Mouse (Mus musculus) hindbrain, embryonic 13.5 days (tissue): ENCODE measurements around the gene Cfdp1. TPM values are rescaled to one million over a fixed set of nuclear protein-coding genes. Genes with fewer than 3 reads are reported as not detected.
"Not testable (repeated sequence)": the region's sequence is repeated elsewhere in the genome, so short reads cannot be mapped to it uniquely, and the experiment has no call there.

Source experiments
- ATAC-seq: fragments of 200-750 bp; cut with Nextera tagmentation; 2 replicates; pipeline ENCODE4 v1.8.0; 2017; ENCODE audit warnings: moderate TSS enrichment; ENCODE audit not compliant: low FRiP score
- H3K27ac ChIP-seq: fragments of 300-500 bp; sonication (generic); 2 replicates; pipeline ENCODE4 v1.5.1; 2015; ENCODE audit warnings: inconsistent platforms, mild to moderate bottlenecking, moderate library complexity
- H3K27me3 ChIP-seq: fragments of 300-500 bp; sonication (generic); 2 replicates; pipeline ENCODE4 v1.6.1; 2015; ENCODE audit warnings: mild to moderate bottlenecking, inconsistent platforms
- H3K36me3 ChIP-seq: fragments of 300-500 bp; sonication (generic); 2 replicates; pipeline ENCODE4 v1.6.1; 2015; ENCODE audit warnings: mild to moderate bottlenecking, inconsistent platforms
- H3K4me1 ChIP-seq: fragments of 300-500 bp; sonication (generic); replicated peaks from 2 replicates; pipeline ENCODE4 v1.6.1; 2015; ENCODE audit warnings: inconsistent platforms
- H3K4me2 ChIP-seq: fragments of 300-500 bp; sonication (generic); 2 replicates; pipeline ENCODE4 v1.6.1; 2015; ENCODE audit warnings: inconsistent platforms, mild to moderate bottlenecking, moderate library complexity
- H3K4me3 ChIP-seq: fragments of 300-500 bp; sonication (generic); 2 replicates; pipeline ENCODE4 v1.5.1; 2015; ENCODE audit warnings: mild to moderate bottlenecking, inconsistent platforms
- H3K9ac ChIP-seq: fragments of 300-500 bp; sonication (generic); 2 replicates; pipeline ENCODE4 v1.6.1; 2015; ENCODE audit warnings: mild to moderate bottlenecking, inconsistent platforms
- H3K9me3 ChIP-seq: fragments of 300-500 bp; sonication (generic); 2 replicates; pipeline ENCODE4 v1.6.1; 2016; ENCODE audit warnings: inconsistent platforms
- WGBS: fragments of 180-500 bp; shearing (Covaris S2); methylation state at CpG from one replicate; pipeline ENCODE4 v1.1.7; 2015; 5-methylcytosine and 5-hydroxymethylcytosine counted together
- polyA plus RNA-seq: library from polyadenylated mRNA; unstranded; fragments of >200 nt; fragmentation: Nextera tagmentation; extraction: Ambion mirVana; gene quantifications from 2 replicates; pipeline ENCODE4 v1.2.1, GENCODE M21; 2015

The Cfdp1 gene
- polyA plus RNA-seq, 1 experiment from 2014 or later, result 199 TPM

DNA sequence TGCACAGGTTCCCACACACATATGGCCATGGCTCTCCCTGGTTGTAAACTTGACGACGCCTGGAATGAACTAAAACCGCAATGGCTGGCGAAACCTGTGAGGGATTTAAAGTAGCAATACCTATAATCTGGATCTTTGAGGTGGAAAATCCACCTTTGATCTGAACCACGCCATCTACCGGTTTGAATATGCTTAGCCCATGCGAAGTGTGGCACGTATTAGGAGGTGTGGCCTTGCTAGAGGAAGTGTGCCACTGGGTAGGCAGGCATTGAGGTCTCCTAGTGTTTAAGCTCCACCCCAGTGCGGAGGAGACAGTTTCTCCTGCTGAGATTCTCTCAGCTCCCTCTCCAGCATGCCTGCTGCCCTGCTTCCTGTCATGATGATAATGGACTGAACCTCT lies 23.6 kb upstream of the Cfdp1 start:
- H3K4me3 ChIP-seq, result no peak overlapping the region
- WGBS, result 70% methylated on average over 9 of the region's 9 CpGs
- peaks cover 10% of the 10 kb centered on the region for H3K4me1 ChIP-seq
- H3K4me2 ChIP-seq, result no peak overlapping the region
- no peaks in the 10 kb centered on the region for H3K36me3 ChIP-seq
- H3K9me3 ChIP-seq, result no peaks in the 10 kb centered on the region
- ATAC-seq, result no peak
- no peak overlapping the region for H3K9ac ChIP-seq
- H3K27ac ChIP-seq, result no peak overlapping the region
- no peaks in the 10 kb centered on the region for H3K27me3 ChIP-seq

DNA sequence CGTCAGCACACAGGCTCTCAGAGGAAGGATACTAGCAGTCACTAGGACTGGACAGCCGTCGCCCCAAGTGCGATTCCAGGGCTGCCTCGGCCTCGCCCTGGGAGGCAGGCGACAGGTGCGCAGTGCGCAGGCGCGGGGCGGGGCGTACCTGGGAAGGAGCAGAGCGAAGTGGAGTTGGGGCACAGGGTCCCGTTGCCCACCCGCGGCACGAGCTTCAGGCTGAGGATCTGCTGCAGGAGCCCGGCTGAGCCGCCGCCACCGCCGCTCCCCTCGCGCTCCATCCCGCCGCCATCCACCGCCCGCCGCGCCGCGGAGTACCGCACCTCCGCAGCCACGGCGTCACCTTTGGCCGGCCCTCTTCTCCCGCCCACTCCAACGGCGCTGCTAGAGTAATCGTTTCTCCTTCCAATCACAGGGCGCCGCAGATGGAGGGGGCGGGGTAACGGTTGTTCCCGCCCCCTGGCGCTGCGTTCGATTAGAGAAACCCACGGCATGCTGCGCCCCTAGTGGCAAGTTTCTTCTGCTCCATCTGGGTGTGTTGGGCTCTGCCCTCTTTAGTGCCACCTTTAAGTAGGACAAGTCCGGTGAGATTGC lies 22.4 kb upstream of the Cfdp1 start, which contains the start of gene Tmem170:
TSS of gene Tmem170 (minus strand) at position 396 of the 594 bp plus-strand sequence.
- ATAC-seq, result peak; percentile 98
- under 1% methylated on average over 32 of the region's 53 CpGs for WGBS
- H3K4me3 ChIP-seq, result peak within 1 kb of the TSS; percentile 70
- H3K4me2 ChIP-seq, result peak within 1 kb of the TSS; percentile 74
- peaks cover 10% of the 10 kb centered on the region for H3K4me1 ChIP-seq
- peak within 1 kb of the TSS; percentile 83 for H3K27ac ChIP-seq
- H3K27me3 ChIP-seq, result no peaks in the 10 kb centered on the region
- H3K9ac ChIP-seq, result peak within 1 kb of the TSS; percentile 76
- no peaks in the 10 kb centered on the region for H3K9me3 ChIP-seq
- no peaks in the 10 kb centered on the region for H3K36me3 ChIP-seq

- Histone ChIP-seq H3K4me3 (peak overlapping the region; percentile 70), H3K9ac (peak overlapping the region; percentile 76), H3K27ac (peak overlapping the region; percentile 83; the same call in 1 of the 2 replicates), H3K4me2 (peak overlapping the region; percentile 74), H3K9me3 (no peaks in the 10 kb centered on the region), H3K36me3 (no peaks in the 10 kb centered on the region), H3K4me1 (peaks cover 10% of the 10 kb centered on the region), H3K27me3 (no peaks in the 10 kb centered on the region)
- no peak for ATAC-seq
- 30% methylated on average over 9 of the region's 9 CpGs for WGBS
These were observed 21.7 kb upstream of the Cfdp1 start for GRCm38 (mm10) chr8:111875758-111876157.

DNA sequence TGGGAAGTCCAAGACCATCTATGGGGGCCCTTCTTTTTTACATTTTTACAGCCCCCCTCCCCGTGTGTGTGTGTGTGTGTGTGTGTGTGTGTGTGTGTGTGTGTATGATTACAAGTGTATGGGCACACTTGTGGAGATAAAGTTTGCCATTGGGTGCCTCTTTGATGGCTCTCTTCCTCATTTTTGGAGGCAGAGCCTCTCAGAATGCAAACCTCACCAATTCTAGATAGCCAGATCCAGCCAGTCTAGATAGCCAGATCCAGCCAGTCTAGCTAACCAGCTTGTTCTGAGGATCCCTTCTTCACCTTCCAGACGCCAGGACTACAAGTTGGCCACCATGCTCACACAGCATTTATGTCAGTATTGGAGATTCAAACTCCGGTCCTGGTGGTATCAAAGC lies 17.2 kb upstream of the Cfdp1 start:
- no peak for ATAC-seq
- no peaks in the 10 kb centered on the region for H3K9me3 ChIP-seq
- 90% methylated on average over 3 of the region's 3 CpGs for WGBS

GRCm38 (mm10) chr8:111870379-111870778 lies 16.3 kb upstream of the Cfdp1 start:
- WGBS, result 94% methylated on average over 3 of the region's 3 CpGs

More for the DNA sequence above, 17.2 kb upstream of the Cfdp1 start:
- Histone ChIP-seq H3K36me3 (peaks cover under 1% of the 10 kb centered on the region), H3K4me1 (peaks cover 10% of the 10 kb centered on the region), H3K9ac (no peak overlapping the region), H3K27ac (no peak overlapping the region), H3K27me3 (no peaks in the 10 kb centered on the region), H3K4me2 (no peak overlapping the region), H3K4me3 (no peak overlapping the region)

DNA sequence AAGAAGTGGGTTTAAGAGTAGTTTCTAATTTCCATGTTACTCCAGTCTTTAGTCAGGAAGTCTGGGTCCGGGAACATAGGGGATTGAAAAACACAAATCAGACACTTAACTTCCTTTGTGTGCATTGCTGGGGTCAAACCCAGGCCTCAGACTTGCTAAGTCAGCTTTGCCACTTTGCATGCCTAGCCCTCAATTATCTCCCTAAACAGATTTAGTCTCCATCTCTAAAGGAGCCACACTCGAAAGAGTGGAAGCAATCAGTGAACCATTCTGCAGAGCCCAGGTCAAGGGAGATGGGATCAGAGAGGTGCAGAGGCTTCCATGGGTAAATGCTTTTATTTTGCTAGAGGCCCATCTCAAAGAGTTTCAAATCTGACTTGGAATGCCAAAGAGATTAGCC lies 14.6 kb upstream of the Cfdp1 start:
- Histone ChIP-seq H3K4me3 (no peak overlapping the region), H3K36me3 (peaks cover 13% of the 10 kb centered on the region), H3K27me3 (no peaks in the 10 kb centered on the region), H3K4me2 (no peak overlapping the region), H3K4me1 (no peaks in the 10 kb centered on the region), H3K9ac (no peak overlapping the region), H3K27ac (no peak overlapping the region), H3K9me3 (no peaks in the 10 kb centered on the region)
- 64% methylated on average over 2 of the region's 2 CpGs for WGBS
- ATAC-seq, result no peak

More at GRCm38 (mm10) chr8:111870379-111870778, 16.3 kb upstream of the Cfdp1 start:
- H3K36me3 ChIP-seq, result peaks cover 9% of the 10 kb centered on the region
- no peak overlapping the region for H3K9ac ChIP-seq
- H3K4me2 ChIP-seq, result no peak overlapping the region
- H3K4me1 ChIP-seq, result peaks cover 2% of the 10 kb centered on the region; the same call in 1 of the 2 replicates
- ATAC-seq, result no peak
- no peaks in the 10 kb centered on the region for H3K9me3 ChIP-seq
- H3K27me3 ChIP-seq, result no peaks in the 10 kb centered on the region
- H3K27ac ChIP-seq, result no peak overlapping the region
- no peak overlapping the region for H3K4me3 ChIP-seq

GRCm38 (mm10) chr8:111865857-111866256 lies 11.8 kb upstream of the Cfdp1 start:
- H3K9me3 ChIP-seq, result no peaks in the 10 kb centered on the region
- H3K27ac ChIP-seq, result no peak overlapping the region
- no peak overlapping the region for H3K9ac ChIP-seq
- H3K4me1 ChIP-seq, result no peaks in the 10 kb centered on the region
- no peak overlapping the region for H3K4me2 ChIP-seq
- no peak for ATAC-seq
- H3K4me3 ChIP-seq, result no peak overlapping the region
- H3K27me3 ChIP-seq, result no peaks in the 10 kb centered on the region
- peaks cover 13% of the 10 kb centered on the region for H3K36me3 ChIP-seq
- WGBS, result 91% methylated on average over 6 of the region's 6 CpGs

- H3K27me3 ChIP-seq, result no peaks in the 10 kb centered on the region
- H3K27ac ChIP-seq, result no peak overlapping the region
- peaks cover 13% of the 10 kb centered on the region for H3K36me3 ChIP-seq
- no peaks in the 10 kb centered on the region for H3K4me1 ChIP-seq
- ATAC-seq, result no peak
- no peak overlapping the region for H3K4me2 ChIP-seq
- H3K9me3 ChIP-seq, result no peaks in the 10 kb centered on the region
- no peak overlapping the region for H3K9ac ChIP-seq
- no peak overlapping the region for H3K4me3 ChIP-seq
- WGBS, result 93% methylated on average over 8 of the region's 8 CpGs
These were observed 11.2 kb upstream of the Cfdp1 start for GRCm38 (mm10) chr8:111865130-111865852.

DNA sequence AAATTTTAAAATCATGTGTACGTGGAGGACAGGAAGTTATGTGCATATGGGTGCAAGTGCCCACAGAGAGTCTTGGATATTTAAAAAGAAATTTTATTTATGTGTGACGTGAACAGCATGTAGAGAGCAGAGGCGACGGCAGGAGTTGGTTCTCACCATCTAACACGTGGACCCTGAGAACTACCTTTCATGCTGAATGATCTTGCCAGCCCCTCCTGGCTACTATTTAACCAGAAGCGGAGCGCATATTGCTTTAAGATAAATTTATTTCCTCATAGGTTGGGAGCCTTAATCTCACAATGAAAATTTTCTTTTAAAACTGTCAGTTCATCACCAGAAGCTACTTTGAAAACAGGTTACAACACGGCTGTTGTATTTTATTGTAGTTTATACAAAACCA lies 10.6 kb upstream of the Cfdp1 start:
- Histone ChIP-seq H3K36me3 (peaks cover 13% of the 10 kb centered on the region), H3K27ac (no peak overlapping the region), H3K4me3 (no peak overlapping the region), H3K4me2 (no peak overlapping the region), H3K9me3 (no peaks in the 10 kb centered on the region), H3K4me1 (no peaks in the 10 kb centered on the region), H3K27me3 (no peaks in the 10 kb centered on the region), H3K9ac (no peak overlapping the region)
- no peak for ATAC-seq
- 93% methylated on average over 8 of the region's 8 CpGs for whole genome bisulfite sequencing

- Histone ChIP-seq H3K9ac (no peak overlapping the region), H3K27ac (no peak overlapping the region), H3K4me3 (no peak overlapping the region), H3K27me3 (no peaks in the 10 kb centered on the region), H3K9me3 (no peaks in the 10 kb centered on the region), H3K4me2 (no peak overlapping the region), H3K4me1 (no peaks in the 10 kb centered on the region), H3K36me3 (peaks cover 13% of the 10 kb centered on the region)
- 90% methylated on average over 4 of the region's 4 CpGs for WGBS
- ATAC-seq, result no peak
These were observed 9.2 kb upstream of the Cfdp1 start for GRCm38 (mm10) chr8:111863280-111863679.

- H3K9ac ChIP-seq, result no peak overlapping the region
- no peaks in the 10 kb centered on the region for H3K27me3 ChIP-seq
- H3K9me3 ChIP-seq, result no peaks in the 10 kb centered on the region
- peaks cover 20% of the 10 kb centered on the region for H3K4me1 ChIP-seq
- H3K36me3 ChIP-seq, result 0 out of 2 replicates have a peak, but pooled peaks cover 4% of the 10 kb centered on the region
- H3K4me3 ChIP-seq, result no peak overlapping the region
- H3K27ac ChIP-seq, result no peak overlapping the region
- no peak overlapping the region for H3K4me2 ChIP-seq
- WGBS, result 91% methylated on average over 12 of the region's 12 CpGs
- ATAC-seq, result no peak
These were observed 1.9 kb upstream of the Cfdp1 start for GRCm38 (mm10) chr8:111855977-111856376.

GRCm38 (mm10) chr8:111853219-111853618 lies 872 bp downstream of the Cfdp1 start:
- Histone ChIP-seq H3K4me1 (peaks cover 25% of the 10 kb centered on the region), H3K4me3 (peak overlapping the region; percentile 96), H3K4me2 (peak overlapping the region; percentile 81), H3K9ac (peak overlapping the region; percentile 88)
- 59% methylated on average over 12 of the region's 12 CpGs for WGBS
- H3K9me3 ChIP-seq, ATAC-seq, H3K27me3 ChIP-seq, H3K27ac ChIP-seq, H3K36me3 ChIP-seq: not testable (repeated sequence)

DNA sequence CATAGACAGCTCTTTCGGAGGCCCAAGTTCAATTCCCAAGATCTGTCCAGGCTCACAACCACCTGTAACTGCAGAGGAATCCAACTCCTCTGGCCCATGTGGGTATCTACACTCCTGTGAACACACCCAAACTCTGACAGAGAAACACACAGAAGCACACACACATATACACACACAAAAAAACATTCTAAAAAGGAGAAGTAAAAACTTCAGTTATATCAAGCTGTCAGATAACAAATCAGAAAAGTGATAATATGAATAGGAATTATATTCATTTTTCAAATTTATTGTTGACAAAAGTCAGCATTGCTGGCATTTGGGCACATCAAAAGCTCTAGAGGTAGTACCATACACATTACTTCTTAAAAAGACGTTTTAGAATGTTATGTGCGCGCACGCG lies 7.3 kb downstream of the Cfdp1 start:
- Histone ChIP-seq H3K9me3 (no peaks in the 10 kb centered on the region), H3K27me3 (no peaks in the 10 kb centered on the region), H3K27ac (no peak overlapping the region), H3K36me3 (peaks cover 28% of the 10 kb centered on the region), H3K9ac (no peak overlapping the region), H3K4me1 (peaks cover 9% of the 10 kb centered on the region), H3K4me2 (no peak overlapping the region), H3K4me3 (no peak overlapping the region)
- 96% methylated on average over 6 of the region's 6 CpGs for WGBS
- ATAC-seq, result no peak
